Mouse (Mus musculus): ENCODE data around the gene Zfp385a.

Gene Zfp385a

DNA sequence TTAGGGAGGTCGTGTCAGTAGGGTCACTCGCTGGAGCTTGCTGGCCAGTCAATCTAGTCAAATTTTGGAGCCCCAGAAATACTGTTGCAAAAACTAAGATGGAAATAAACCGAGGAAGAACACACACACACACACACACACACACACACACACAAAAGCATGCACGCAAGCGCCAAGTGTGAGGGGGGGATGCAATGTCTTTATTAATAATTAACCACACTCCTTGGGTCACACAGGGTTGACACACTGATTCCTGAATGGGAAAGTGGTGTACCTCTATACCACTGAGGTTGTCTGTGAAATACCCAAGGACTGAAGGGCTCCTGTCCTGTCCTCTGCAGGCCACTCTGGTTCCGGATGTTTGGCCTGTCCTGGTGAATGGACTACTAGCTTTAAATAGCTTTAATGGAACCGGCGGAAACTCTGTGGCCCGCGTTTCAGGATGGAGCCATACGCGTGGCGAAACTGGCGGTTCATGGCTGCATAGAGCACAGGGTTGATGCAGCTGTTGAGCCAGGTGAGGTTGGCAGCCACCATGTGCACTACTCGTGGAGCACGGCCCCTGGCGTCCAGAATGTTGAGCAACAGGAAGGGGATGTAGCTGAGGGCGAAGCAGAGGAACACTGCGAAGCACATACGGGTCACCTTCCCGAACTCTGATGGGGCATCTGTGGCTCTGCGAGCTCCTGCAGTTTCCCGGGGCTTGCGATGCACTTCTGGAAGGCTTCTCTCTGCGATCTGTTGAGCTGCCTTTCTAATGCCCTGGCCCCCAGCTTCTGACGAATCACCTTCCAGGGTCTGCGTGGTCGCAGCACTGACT, 31.6 kb downstream of the Zfp385a start:
- no peak for DNase-seq (ENCODE audit: low spot score in 2 of 2)

DNA sequence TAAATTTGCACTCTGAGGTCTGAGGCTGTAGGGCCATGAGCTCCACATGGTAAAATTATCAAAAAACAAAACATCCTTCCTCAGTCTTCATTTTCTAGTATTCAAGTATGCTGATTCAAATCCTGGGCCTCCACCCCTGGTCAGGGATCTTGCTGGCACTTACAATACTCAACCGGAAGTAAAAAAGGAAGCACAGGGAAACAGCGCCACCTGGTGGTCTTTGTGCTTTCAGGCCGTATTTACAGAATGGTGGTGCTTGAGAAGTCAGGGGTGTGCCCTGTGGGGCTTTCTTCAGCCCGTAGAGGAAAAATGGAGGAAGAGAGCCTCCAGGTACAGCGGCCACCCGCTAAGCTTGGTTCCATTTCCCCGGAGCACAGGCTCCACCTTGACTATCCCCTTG, 32.8 kb downstream of the Zfp385a start:
- peak; percentile 84 to 85 for DNase-seq (ENCODE audit: low spot score in 2 of 2)

DNA sequence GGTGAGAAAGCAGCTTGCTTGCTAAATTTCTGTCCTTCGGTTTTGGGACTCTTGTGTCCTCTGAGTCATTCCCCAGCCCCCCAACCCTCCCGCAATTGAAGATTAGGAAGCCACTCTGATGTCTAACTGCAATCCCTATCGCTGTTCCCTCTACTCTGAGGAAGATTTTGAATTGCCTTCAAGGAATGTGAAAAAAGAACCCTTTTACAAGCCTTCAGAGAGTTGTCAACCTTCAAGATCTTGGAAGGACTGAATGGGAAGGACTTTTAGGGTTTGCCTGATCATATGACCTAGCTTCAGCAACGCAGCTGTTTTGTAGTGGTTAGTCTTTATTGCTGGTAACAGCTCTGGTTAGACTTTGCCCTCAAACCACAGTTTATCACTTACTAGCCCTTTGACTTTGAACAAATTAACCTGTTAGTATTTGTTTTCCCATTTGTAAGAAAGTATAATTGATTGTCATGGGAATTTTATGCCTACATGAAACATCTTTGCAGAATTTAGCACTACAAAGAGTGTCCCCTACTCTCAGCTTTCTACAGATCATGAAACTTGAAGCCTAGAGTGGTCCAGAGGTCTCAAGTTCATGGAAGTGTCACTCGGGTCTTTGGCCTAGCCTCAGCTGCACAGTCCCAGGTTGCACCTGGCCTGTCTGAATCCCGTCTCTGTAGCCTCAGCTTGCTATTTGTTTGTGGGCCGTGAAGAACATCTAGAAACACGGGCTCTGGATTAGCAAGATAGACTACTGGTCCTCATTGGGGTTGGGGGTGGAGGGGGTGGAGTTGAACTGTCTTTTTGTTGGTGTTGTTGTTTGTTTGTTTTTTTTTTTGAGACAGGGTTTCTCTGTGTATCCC, 33.9 kb downstream of the Zfp385a start:
- no peak for DNase-seq (ENCODE audit: low spot score in 2 of 2)

DNA sequence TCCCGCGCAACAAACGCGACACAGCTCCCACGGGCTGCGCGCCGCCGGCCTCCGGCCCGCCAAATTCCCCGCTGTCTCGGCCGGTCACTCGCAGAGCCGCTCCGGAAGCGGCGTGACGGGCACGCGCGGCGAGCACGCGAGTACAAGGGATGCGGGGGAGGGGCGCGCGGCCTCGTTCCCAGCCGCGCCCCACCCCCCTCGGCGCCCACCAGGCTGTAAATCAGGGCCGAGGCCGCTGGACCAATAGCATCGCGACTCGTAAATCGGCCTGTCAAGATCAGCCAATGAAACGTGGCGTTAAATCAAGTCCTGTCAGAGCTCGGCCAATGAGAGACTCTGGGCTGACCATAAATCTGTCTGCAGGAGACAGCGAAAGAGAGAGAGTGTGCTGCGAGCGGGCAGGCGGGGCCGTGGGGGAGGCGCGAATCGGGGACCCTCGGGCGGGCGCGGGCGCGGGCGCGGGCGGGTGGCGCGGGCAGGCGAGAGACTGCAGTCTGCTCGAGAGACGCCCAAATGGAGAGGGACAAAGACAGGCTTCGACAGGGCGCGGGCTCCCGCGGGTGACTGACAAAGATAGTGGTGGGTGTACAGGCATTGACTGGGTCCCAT, 34.7 kb downstream of the Zfp385a start:
- DNase-seq (ENCODE audit: low spot score in 2 of 2) = peak; percentile 98

DNA sequence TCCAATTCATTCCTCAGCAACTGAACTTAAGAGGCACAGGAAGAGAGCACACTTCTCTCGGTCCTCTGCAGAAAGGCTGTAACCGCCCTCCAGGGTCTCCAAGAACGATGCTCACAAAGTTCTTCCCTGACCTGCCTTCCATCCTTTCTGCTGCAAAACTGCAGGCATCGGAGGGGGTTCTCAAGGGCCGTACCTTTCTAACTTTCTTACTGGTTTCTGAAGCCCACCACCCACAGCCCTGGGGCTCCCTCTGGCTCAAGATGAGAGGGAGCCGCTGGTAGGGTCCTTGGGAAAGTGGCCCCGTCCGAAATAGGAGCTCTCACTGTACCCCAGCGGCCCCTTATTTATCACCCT, 35.3 kb downstream of the Zfp385a start:
- no peak for DNase-seq (ENCODE audit: low spot score in 2 of 2)

DNA sequence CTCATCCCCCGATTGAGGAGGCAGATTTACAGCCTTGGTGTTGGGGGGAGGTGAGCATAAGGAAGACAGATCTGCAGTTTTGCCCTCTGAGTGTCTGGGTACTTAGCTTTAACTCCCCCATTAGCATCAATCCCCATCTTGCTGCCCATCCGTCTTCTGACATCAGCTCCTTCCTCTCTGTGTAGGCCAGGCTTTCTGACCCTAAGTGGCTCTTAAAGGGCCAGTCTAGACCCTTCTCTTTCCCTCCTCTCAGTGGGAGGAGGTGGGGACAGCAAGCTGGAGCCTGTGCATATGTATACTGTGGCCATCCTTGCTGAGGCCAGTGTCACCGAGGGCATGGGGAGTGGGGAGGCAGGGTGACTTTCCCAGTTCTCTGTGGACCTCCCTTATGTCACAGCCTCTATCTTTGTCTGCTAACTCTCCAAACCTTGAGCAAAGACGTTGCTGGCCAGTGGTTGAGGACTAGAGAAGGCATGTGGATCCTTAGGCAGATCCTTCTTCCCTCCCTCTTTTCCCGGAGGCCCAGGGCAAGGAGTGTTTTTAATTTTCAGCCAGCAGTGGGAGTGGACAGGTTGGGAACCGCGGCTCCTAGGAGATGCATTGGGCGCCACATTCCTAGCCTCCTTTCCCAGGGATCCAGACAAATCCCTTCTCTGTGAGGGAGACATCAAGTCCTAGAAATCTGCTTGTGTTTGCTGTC, 35.8 kb downstream of the Zfp385a start:
- no peak for DNase-seq (ENCODE audit: low spot score in 2 of 2)

DNA sequence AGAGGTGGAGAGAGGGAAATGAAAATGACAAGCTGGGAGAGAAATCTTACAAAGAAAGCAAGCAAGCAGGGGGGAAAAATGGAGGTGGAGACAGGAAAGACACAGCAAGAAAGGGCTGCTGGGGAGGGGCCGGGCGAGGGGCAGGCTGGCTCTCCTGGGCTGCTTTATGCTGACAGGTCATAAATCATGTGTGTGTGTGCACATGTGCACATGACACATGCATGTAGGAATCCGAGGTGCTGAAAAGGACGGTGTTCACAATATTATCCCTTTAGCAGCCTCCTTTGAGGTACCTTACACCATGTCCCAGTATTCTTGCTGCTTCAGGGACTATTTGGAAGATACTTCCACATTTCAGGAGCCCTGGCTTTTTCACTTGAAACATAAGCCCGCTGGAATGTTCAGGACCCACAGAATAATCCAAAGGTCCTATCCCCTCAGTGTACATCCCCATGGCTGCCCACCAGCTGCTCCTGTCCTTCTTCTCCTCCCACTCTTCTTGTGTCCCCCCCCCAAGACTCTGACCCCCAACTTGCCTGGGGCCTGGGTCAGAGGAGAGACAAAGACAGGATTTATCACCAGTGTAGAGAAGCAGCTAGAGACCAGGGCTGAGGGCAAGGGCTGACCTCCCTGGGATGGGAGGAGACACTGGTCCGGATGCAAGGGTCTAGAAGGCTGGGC, 37.4 kb downstream of the Zfp385a start:
- DNase-seq (ENCODE audit: low spot score in 2 of 2) = no peak

DNA sequence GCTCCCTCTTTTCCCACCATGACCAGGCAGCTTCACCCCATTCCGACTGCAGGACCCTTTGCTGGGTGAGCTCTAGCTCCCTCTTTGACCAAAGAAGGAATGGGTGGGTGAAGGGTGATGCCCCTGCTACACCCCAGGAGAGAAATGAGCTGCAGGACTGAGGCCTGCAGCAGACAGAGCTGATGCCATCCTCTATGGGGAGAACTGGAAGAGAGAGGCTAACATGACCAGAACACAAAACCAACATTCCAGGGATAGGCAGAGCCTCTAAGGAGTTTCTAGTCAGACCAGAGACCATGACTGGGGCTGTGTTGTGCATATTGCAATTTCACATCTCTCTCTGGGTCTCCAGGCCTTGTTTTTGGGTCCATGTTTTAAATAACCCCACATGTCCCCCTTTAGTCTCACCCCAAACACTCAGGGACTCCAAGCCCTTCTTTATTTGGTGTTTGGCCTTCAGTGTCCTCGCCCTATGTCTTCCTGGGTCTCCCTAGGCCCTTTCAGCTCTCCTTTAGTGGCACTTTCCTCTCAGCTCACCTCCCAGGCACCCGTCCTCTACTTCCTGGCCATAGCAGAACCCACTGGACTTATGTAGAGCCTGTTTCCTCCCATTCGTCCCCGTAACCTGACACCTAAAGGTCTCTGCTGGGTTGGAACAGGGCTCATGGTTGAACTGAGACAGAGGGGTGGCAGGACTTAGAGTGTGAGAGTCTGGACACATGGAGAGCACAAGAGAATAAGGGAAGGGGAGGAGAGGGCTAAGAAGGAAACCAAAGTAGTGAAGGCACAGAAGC, 38.1 kb downstream of the Zfp385a start:
- DNase-seq (ENCODE audit: low spot score in 2 of 2) = no peak

DNA sequence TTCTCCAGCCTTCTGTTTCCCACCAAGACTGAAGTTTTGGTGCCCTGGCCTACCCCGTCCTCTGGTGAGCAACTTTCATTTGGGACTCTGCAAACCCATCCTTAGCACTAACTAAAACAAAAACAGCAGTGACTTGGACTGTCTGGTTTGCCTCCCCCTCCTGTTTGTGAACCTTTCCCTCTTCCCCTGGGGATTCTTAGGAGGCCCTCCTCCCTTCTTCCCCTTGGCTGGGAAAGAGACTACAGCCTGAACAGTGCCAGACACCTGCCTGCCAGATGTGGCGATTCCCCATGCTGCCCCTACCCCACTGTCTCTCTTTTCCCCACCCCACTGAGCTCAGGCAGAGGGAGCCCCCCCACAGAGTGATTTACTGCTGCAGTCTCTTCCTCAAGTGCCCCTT, 38.8 kb downstream of the Zfp385a start:
- no peak for DNase-seq (ENCODE audit: low spot score in 2 of 2)

DNA sequence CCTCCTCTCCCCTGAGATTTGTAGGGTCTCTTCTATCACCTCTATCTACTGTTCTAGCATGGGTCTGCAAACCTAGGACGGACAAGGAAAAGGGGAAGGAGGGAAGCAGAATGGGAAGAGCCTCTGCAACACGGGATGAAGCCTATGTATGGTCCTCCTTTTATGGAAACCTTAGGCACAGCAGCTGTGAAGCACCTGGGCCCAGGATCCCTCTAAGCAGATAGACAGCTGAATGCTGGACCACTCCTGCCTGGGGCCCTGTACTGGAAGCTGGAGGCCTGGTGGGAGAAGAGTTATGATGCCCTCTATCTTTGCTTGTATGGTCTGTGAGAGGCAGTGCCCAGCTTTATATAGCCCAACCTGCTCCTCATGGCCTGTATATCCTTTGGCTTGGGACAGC, 39.3 kb downstream of the Zfp385a start:
- DNase-seq (ENCODE audit: low spot score in 2 of 2) = no peak

DNA sequence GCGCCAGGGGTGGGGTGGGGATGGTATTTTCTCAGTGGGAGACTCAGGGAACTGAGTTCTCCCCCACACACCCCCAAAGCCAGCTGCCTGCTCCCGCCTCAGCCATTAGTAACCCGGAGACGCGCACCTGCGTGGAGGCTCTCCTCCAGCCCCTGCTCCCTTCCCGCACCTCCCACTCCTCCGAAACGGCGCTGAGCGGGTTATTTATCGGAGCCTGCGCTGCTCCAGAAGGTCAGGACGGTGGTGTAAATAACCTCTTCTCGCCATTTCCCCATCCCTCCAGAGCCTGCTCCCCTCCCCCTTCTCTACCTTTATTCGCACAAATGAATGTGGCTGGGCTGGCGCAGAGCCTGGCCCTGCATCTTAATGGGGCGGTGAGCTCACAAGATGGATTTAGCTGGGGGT, 39.8 kb downstream of the Zfp385a start:
- peak in 1 of 2 experiments; percentile 61 for DNase-seq (ENCODE audit: low spot score in 2 of 2)

DNA sequence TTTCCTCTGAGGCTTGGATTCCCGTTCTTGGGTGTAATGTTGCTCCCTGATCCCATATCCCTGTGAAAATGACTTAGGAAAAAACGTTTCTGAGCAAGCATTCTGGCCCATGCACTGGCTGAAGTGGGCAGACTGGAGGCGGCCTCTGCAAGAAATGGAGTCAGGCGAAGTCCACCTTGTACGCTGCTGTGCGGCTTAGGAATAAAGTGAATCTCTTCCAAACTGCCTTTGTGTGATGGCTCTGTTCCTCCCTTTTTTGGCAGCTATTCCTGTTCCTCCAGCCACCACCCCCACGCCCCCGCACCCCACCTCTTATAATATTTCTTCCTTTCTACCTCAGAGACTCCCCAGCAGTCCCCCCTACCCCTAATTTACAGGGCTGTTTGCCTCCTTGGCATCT, 40.2 kb downstream of the Zfp385a start:
- DNase-seq (ENCODE audit: low spot score in 2 of 2) = no peak

DNA sequence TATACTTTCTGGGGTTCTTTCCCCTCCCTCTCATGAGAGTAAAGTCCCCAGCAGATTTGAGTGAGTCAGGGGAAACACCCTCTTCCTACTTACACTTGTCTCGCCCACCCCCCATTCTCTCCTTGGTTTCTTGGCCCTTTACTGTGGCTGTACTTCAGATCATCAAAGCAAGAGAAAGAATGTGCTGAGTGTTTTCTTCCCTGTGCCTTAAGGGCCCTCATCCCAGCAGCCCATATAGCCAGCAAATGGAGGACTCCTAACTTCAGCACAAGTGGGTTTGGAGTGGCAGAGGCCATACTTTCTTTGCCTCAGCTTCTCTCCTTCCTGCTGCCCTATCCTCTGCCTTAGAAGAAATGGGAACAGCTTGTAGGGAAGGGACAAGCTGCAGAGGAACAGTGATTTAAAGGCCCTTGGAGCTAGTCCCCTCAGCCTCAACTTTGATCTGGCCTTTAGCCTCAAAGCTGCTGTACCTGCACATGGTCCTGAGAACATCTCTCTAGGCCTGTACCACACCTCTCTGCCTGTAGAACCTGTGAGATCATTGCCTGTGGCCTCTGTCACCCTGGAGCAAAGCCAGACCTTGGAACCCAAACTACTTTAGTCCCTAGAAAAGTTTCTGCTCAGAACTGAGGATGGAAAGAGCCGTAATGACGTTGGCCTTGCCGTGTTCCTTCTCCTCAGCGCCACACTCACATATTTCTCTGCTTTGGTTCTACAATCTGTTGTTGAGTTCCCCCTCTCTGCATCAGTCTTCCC, 40.9 kb downstream of the Zfp385a start:
- DNase-seq (ENCODE audit: low spot score in 2 of 2) = no peak

DNA sequence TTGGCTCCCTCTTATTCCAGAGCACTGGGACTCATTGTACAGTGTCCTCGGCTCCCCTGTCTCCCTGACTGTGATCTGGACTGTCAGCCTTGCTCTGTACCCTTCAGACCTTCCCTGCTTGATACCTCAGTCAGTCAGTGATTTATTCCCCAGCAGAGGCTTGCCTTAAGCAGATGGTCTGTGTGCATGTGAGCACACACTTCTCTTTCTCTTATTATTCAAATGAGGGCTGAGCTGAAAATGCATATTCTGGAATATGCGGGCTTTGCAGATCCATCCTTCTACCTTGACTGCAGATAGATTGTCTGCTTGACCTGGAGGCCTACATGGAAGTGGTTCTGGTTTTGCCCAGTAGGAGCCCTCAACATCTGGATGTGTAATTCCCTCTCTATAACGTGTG, 41.9 kb downstream of the Zfp385a start:
- DNase-seq (ENCODE audit: low spot score in 2 of 2) = no peak

DNA sequence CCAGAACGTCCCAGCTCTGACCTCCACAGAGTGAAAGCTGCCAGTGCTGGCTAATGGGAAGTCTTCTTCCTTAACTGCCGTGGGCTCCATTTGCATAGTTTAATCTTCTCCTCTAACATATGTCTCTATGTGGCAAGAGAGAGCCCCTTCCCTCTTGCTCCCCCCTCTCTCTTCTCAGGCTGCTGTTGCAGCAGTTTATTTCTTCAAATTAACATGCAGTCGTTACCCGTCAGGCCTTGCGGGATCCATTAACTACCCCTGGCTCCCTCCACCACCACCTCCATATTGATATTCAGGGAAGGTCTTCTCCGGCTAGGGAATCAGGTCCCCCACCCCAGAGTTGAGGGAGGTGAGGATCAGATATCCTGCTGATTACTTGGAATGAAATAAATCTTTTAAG, 42.6 kb downstream of the Zfp385a start:
- no peak for DNase-seq (ENCODE audit: low spot score in 2 of 2)

DNA sequence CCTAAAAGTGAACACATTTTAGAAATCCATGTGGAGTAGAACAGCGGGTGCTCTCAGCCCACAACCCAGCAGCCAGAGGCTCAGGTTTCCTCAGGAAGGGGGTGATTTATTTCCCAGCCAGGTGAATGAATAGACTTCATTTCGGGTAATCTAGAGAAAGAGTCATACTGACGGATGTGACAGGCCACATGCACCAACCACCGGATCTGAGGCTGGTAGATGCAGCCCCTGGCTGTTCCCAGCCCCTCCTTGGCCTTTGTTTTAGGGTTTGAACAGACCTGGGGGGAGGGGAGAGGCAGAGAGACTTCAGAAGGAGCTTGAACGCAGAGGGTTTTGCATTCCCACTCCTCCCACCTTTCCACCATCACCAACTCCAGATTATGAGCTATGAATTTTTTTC, 44.0 kb downstream of the Zfp385a start:
- DNase-seq (ENCODE audit: low spot score in 2 of 2) = no peak

DNA sequence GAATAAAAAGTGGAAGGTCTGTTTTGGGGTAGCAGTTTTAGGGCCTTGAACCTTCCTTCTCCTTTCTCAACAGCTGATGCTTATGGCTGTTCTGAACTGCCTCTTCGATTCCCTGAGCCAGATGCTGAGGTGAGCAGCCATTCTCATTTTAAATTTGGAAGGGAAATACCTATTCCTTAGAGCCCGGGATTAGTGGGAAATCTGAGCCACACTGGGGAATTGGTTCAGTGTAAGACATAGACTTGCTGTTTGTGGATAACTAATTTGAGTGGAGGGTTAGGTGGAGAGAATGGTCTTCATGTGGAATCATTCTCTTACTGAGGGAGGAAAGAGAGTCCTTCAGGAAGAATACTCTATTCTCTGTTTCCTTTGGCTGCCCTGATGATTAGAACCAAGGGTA, 45.2 kb downstream of the Zfp385a start:
- no peak for DNase-seq (ENCODE audit: low spot score in 2 of 2)

DNA sequence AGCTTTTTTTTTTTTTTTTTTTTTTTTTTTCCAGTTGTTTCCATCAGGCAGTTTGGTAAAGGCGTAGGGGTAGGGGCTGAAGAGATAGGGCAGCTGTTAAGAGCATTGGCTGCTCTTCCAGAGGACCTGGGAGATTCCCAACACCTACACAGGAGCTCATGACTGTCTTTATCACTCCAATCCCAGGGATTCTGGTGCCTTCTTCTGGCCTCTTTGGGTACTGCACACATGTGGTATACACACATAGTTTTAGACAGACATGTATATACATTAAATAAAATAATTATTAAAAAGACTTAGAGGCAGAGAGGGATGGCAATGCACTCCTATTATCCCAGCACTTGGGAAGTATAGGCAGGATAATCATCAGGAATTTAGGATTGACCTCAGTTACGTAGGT, 46.5 kb downstream of the Zfp385a start:
- no peak for DNase-seq (ENCODE audit: low spot score in 2 of 2)

DNA sequence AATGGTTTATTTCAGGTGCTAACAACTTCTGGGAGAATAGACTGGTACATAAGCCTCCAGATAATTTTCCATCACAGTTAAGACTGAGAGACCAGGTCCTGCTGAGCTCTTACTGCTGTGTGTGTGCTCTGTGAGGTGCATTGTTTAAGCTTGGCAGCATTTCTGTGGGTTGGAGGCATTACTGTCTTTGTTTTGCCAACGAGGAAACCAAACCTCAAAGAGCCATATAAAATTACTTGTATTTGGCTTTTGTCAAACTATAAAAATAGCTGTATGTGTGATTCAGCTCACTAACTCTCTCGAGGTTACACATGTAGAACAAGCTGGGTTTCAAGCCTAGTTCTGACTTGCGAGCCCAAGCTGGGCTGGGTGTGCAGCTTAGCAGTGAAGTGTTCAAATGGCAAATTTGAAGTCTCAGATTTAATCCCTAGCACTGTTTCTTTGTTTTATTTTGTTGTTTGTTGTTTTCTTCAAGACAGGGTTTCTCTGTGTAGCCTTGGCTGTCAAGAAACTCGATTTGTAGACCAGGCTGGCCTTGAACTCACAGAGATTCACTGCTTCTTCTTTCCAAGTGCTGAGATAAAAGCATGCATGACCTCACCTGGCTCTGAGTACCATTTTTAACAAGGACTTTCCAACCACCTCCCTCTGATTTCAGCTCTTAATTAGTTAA, 47.1 kb downstream of the Zfp385a start:
- no peak for DNase-seq (ENCODE audit: low spot score in 2 of 2)
